Mouse (Mus musculus) fat pad, adult 2 months (tissue): ENCODE data around the gene Jarid2.
"Not testable (repeated sequence)": the region's sequence is repeated elsewhere in the genome, so short reads cannot be mapped to it uniquely, and the experiment has no call there.

ENCODE experiments used
- DNase-seq: peaks from one replicate; pipeline ENCODE4 v3.0.0-alpha.2; 2011; ENCODE audit warnings: low read depth, low spot score; ENCODE audit errors: extremely low read depth

Gene Jarid2

DNA sequence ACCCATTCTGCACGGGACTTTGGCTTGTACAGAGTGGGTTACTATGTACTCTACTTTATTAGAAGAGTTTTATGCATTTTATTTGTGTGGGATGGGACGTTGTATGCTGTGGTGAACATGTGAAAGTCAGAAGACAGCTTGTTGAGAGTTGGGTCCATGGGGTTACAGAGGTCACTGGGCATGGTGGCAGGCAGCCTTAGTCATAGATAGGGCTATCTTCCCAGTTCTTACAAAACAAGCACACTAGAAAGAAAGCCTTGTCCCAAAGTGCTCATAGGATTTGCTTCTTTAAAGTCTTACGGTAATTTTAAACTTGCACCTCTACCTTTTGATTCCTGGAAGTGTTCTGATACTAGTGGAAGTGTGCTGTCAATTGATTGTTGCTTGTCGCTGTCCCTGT lies 103.6 kb downstream of the Jarid2 start:
- DNase-seq = no peak

DNA sequence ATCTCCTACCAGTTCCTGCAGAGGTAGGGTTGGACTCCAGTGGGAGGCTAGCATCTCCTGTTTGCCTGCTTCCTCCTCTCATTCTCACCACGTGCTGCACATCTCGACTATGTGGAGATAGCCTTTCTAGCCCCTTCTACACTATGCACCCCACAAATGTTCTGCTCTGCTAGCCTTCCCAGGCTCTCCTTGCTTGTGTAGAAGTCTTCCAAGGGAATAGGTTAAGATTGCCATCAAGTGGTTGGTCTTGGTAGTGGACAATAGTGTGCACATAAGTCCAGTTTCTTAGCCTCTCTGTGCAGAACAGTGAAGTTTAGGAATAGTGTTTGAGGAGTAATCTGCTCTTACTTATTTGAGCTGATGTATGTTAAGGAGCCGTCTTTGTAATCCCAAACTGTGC lies 104.1 kb downstream of the Jarid2 start:
- no peak for DNase-seq

DNA sequence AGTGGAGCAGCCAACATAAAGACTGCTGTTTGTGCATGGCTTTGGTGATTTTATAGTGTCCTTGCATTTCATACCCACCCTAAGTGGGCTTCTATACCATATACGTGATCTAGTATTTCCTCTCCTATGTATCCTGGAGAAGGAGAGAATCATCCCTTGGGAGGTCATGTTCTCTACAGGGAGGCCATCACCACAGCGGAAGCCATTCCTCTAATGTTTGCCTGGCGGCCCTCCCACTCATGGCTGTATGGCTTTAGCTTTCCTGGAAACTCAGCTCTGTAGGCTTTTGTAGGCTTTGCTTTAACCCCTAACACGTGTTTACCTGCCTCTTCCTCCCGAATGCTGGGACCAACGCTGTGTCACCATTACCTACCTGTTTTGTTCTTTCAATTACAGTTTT lies 108.2 kb downstream of the Jarid2 start:
- no peak for DNase-seq

DNA sequence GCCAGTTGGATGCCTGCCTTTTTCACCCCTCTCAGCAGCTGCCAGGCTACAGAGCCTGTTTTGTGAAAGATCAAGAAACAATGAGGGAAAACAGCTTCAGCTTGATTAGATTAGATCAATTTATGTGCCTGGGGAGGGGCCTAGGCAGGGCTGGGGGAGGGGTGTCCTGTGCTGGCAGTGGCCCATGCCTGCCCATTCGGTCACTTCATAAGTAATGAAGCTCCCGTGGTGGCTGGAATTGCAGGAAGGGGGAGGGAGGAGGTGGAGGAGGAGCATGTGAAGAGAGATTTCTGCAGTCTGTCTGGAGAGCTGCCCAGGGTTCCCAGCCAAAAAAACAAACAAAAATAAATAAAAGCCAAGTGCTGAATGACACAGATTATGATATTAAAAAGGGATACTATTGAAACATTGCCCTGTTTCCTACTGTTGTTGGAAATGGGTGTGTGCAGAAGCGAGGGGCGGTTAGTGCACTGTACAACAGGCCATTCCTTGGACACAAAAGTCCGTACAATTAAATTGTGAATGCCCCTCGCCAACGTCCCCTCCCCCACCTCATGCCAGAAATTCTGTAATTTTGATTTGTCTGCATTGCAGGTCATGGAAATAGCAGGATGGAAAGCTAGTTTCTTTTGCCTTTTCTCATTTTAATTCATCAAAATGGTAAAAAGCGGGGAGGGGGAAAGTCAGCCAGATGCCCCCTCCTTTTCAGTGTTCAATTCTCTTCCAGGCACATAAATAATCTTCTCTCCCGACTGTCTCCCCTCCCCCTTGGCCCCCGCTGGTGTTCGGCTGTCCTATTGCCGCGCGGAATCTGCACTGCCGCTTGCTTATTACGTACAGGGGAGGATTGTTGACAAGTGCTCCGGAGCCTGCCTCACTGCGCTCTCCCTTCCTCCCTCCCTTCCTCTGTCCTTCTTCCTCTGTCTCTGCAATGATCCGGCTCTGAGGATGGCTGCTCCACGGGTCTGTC lies 110.9 kb downstream of the Jarid2 start:
- DNase-seq = no peak

DNA sequence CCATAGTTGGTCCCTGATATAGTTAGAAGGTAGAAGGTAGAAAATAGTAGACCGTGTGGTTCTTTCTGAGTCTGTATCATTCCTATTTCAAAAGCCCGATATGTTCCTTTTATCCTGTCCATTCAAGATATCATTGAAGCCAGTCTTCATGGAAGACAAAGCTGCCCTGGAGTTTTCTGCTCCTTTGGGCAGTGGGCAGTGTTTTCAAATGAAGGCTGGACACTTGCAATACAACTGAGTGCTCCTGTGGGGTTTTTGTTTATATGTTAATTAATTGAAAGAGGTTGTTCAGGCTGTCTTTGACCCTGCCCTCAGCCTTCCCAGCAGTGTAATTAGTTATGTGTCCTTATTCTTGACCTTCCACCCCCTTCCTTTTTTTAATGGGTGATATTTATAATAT lies 122.2 kb downstream of the Jarid2 start:
- no peak for DNase-seq

DNA sequence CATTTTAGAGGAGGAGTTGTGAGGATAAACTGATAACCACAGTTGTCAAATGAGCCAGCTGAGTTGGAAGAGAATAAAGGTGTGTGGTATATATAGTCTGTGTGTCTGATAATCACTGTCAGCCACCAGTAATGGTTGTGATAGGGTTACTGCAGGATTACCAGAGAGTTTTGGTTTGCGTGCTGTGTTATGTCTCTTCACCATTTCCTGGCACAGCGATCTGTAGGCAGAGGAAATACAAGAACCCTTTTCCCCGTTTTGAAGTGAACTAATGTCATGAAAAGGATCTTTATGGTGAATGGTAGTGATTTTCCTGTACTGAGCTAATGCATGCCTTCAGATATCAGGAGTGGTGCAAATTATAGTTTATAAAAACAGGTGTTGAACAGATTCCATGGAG lies 122.8 kb downstream of the Jarid2 start:
- DNase-seq = no peak

DNA sequence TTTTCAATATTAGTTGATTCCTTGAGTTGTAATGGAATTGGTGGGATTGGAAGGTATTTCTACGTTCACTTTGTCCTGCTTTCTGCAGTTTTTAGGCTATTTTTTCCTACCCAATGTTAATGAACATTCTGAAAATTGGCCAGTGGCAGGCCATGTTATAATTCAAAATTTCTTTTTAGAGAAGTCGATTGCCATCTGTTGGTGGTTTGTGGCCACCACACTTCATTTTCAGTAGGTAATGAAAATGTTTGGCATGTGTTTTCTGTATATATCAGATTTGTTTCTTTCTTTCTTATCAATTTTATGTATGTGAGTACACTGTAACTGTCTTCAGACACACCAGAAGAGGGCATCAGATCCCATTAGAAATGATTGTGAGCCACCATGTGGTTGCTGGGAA lies 136.3 kb downstream of the Jarid2 start:
- no peak for DNase-seq

DNA sequence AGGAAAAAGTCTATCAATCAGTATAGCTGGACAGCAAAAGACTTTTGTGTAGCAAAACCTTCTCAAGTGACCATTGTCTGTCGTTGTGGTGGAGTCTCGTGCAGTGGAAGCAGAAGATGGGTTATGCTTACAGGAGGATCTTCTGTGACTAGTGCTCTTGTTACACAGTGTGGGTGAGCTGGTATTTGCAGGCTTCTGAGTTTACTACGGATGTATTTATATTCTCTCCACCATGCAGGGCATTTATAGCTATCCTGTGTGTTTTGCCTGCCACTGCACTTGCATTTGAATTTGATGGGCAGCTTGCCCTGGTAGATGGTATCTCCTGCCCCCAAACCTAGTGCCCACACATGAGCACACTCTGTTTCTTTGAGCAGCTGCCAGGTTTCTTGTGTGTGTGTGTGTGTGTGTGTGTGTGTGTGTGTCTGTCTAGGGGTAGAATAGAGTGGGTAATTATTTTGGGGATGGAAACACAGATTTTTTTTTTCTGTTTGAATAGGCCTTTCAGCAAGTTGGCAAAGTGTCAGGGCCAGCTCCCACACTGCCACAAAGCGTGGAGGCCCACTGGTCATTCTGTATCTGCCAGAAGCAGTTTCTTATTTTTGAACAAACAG lies 138.9 kb downstream of the Jarid2 start:
- no peak for DNase-seq

DNA sequence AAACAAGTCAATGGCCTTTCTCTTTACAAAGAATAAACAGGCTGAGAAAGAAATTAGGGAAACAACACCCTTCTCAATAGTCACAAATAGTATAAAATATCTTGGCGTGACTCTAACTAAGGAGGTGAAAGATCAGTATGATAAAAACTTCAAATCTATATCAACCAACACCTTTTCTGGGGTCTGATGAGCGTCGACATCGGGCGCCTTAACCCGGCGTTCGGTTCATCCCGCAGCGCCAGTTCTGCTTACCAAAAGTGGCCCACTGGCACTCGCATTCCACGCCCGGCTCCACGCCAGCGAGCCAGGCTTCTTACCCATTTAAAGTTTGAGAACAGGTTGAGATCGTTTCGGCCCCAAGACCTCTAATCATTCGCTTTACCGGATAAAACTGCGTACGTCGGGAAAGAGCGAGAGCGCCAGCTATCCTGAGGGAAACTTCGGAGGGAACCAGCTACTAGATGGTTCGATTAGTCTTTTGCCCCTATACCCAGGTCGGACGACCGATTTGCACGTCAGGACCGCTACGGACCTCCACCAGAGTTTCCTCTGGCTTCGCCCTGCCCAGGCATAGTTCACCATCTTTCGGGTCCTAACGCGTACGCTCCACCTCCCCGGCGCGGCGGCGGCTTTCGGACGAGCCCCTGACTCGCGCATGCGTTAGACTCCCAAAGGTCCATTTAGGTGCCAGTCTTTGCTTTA lies 140.3 kb downstream of the Jarid2 start:
- not testable (repeated sequence) for DNase-seq

DNA sequence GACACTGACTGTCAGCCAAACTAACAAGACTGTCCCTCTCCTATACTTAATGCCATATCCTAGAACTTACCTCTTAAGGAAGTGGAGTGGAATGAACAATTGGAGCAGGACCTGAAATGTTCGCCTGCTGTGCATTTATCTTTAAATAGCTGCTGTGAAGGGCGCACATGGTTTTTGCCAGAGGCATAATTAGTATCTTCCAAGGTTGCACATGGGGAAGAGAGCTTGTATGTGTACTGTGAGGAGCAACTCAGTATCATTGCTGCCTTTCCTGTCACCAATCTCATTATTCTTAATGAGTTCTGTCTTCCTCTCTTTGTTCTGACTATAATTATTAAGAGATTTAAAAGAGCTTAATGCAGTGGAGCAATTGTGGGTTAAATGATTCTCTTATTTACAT lies 147.5 kb downstream of the Jarid2 start:
- DNase-seq = no peak

DNA sequence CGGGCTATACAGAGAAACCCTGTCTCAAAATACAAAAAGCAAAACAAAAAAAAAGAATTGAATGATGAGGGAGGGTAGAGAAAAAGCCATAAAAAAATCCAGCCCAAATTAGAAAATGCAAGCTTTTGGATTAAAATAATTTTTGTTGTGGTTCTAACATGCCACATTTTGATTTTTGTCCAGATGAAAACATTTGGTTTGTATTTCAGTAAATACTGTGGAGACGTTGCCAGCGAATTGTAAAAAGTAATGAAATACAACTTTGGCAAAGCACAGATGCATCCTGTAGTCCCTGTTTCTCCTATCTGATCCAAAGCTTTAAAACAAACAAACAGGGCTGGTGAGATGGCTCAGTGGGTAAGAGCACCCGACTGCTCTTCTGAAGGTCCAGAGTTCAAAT lies 151.7 kb downstream of the Jarid2 start:
- no peak for DNase-seq

DNA sequence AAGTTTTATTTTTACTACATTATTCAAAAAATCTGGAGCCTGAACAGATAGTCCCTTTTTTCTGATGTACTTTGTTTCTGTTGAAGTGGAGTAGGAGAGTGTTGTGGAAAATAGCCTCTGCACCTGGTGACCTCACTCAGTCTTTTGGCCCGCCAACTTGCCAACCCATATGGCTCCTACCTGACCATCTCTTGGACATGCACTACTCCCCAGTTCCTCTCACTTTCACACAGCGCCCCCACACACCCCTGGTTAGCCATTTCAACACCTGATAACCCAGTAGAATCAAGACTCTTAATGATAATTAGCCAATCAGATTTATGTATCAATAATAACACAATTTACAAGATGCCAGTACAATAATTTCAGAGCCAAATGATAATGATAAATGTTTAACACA lies 156.9 kb downstream of the Jarid2 start:
- DNase-seq = no peak

DNA sequence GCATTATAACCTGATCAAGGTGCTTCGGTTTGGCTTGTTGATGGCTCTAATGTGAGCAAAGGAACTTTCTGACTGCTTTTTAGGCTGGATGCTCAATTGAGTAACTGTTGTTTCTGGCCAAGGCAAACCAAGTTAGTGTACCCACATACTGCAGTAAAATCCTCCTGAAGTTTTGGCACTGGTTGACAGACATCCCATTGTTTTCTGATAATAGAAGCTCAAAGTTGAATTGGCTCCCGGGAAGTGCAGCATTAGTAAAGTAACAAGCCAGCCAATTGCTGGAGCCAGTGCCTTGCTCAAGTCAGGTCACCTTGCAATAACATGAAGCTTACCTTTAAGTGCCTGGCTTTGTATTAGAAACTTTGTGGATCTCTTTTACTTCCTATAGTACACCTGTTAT lies 161.3 kb downstream of the Jarid2 start:
- DNase-seq = peak; percentile 98

DNA sequence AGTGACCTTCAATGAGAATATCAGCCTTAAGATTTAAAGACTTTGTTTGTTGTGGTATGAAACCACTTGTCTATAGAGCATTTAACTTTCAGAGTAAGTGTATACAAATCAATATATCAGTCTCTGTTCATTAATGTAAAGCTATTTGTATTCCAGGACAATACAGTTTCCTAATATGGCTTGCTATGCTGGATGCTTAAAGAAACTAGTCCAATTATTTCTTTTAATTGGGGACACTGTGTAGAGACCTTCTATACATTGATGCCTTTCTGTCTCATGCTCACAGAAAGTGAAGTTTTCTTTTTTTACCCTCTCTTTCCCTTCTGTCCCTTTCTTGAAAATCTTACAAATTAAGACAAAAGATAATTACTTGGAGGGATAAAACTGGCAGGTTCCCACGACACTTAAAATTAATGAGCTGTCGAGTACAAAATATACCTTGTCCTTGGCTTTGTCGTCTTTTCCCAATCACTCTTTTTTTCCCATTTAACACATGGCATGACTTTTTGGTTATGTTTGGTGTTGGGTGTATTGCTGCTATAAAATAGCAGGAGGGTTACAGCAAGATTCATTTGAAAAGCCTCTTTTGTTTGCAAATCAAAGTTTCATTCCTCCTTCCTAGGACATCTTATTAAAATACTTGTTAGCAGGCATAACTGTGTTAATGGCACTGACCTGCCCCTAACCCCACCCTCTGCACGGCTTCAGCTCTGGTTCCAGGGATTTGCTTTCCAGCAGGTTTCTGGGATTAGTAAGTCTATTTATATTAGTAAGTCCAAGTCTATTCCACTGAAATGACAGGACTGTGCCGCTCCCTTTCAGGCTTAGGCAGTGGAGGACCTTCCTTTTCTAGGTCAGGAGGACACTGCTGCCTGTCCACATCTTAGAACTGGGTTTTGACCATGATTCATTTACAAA lies 162.8 kb downstream of the Jarid2 start:
- no peak for DNase-seq

DNA sequence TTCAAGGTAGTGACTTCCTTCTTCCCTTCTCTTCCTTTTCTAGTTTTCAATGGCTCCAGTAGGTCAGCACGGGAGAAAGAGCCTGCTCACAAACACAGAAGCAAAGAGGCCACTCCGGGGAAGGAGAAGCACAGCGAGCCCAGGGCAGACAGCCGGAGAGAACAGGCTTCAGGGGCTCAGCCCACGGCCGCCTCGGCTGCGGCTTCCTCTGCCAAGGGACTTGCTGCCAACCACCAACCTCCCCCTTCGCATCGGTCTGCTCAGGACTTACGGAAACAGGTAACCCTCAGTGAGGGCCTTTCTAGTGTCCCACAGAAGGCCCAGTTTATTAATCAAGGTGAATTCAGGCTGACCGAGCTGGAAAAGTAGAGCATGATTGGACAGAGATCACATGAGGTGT lies 166.9 kb downstream of the Jarid2 start:
- no peak for DNase-seq

DNA sequence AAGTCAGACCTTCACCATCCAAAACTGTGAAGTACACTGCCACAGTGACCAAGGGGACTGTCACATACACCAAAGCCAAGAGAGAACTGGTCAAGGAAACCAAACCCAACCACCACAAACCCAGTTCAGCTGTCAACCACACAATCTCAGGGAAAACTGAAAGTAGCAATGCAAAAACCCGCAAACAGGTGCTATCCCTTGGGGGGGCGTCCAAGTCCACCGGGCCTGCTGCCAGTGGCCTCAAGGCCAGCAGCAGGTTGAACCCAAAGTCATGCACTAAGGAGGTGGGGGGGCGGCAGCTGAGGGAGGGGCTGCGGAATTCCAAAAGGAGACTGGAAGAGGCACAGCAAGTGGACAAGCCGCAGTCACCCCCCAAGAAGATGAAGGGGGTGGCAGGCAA lies 173.0 kb downstream of the Jarid2 start:
- DNase-seq = no peak

DNA sequence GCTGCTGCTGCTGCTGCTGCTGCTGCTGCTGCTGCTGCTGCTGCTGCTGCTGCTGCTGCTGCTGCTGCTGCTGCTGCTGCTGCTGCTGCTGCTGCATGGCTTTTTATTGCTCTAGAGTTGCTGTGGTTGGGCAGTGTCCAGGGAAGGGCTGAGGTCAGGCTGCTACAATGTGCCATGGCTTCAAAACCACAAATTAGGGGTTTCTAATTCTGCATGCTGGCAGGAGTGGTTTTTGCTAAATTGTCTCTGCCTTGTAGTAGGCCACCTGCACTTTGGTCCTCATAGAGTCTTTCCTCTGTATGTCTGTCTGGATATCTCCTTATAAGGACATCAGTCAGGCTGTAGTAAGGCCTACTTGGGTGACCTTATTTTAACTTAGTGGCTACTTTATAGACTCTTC lies 174.1 kb downstream of the Jarid2 start:
- DNase-seq = no peak

DNA sequence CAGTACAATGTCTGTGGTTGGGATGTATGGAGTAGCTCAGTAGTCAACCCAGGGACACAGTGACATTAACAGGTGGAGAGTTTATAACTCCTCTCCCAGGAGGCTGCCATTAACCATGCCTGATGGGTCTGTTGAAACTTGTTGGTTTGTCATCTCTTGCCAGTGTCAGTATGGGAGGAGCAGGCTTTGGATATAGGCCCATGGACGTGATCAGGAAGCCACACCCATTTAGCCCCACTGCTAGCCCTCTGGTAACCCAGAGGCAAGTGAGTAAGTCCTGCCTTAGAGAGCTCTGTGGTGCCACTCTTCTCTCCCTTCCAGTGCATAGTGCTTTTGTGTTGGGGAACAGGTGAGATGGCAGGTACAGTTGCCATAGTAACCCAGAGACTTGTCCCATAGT lies 175.0 kb downstream of the Jarid2 start:
- no peak for DNase-seq

DNA sequence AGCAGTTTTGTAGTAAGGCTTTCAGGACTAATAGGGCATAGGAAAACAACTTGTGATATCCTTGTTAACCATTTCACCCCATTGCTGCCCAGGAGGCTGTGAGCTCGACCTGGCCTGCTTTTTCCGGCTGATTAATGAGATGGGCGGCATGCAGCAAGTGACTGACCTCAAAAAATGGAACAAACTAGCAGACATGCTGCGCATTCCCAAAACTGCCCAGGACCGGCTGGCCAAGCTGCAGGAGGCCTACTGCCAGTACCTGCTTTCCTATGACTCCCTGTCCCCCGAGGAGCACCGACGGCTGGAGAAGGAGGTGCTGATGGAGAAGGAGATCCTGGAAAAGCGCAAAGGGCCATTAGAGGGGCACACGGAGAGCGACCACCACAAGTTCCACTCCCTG lies 176.9 kb downstream of the Jarid2 start:
- no peak for DNase-seq

DNA sequence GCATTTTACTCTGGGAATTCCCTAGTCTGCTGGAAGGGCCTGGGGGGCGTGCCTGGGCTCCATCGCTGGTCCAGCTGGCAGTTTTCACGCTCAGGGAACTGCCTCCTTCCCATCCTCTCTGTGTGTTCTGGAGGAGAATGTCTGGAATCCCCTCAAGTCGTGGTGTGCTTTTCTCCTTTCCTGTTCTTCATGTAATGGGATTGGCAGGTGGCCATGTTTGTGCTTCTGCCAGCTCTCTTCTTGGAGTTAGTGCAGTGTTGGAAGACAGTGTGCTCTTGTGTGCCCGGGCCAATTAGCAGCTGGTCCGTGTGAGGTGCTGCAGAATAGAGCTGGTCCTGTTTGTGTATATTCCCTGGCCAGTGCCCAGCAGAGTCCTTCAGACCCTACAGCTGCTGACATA lies 178.4 kb downstream of the Jarid2 start:
- DNase-seq = peak; percentile 89

DNA sequence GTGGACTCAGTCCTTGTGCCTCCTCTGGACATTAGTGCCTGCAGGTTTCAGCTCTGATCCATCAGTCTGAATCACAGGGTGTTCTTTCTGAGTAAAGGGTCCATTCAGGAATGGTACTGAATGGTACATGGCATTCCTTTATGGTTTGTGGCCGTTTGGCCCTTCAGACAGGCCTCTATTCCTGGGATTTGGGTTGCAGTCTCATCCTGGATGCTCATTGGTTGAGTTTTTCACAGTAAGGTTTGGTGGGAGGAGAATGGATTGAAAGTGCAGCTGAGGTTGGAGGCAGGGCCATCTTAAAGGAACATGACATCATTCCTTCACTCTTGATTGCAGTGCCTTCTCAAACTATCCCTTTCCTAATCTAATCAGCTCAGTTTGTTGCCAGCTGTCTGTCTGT lies 179.5 kb downstream of the Jarid2 start:
- no peak for DNase-seq
